Mouse (Mus musculus) right cerebral cortex, postnatal 10 days (tissue): ENCODE data around the gene Figla.

ENCODE experiments used
- DNase-seq, 2 experiments: peaks; one replicate each; pipeline ENCODE4 v3.0.0; 2021; ENCODE audit warnings: low spot score in 2 of 2

The Figla gene

DNA sequence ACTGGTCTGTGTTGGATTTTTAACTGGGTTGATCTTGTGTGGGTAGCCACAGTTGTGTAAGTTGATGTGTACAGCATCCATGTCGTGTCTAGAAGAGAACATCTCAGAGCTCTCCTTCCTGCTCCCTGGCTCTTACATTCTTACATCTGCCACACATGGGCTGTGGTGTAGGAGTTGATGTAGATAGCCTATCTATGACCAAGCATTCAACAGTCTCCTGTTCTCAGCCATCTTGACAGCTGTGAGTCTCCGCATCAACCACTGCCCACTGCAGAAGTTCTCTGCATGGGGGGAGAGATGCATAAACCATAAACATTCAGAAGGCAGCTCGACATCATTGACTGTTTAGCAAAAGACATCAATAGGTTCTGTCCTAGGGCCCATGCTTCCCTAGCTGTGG, 53.9 kb downstream of the Figla start:
- DNase-seq, result no peak

DNA sequence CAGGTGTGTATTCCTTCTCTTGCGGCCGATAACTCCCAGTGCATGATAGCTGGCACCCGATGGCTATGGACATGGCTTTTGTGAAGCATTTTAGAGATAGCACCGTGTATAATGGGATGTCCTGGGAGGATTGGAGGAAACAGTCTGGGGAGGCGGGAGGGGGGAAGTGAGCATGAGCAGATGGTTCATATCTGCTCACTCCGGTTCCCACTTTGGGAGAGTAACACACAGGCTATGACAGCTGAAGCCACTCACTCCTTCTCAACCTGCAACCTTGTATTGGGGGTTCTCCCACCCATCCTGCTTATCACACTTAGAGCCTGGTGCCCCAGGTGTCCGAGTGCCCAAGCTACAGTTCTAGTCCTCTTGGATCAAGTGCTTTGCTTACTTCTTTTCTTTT, 54.3 kb downstream of the Figla start:
- no peak for DNase-seq
